Mouse (Mus musculus): ENCODE data around the gene Best1. TPM values are rescaled to one million over a fixed set of nuclear protein-coding genes. Genes with fewer than 3 reads are reported as not detected.

Best1 gene
- polyA plus RNA-seq, 1 experiment from 2014 or later, result 1.5 TPM

DNA sequence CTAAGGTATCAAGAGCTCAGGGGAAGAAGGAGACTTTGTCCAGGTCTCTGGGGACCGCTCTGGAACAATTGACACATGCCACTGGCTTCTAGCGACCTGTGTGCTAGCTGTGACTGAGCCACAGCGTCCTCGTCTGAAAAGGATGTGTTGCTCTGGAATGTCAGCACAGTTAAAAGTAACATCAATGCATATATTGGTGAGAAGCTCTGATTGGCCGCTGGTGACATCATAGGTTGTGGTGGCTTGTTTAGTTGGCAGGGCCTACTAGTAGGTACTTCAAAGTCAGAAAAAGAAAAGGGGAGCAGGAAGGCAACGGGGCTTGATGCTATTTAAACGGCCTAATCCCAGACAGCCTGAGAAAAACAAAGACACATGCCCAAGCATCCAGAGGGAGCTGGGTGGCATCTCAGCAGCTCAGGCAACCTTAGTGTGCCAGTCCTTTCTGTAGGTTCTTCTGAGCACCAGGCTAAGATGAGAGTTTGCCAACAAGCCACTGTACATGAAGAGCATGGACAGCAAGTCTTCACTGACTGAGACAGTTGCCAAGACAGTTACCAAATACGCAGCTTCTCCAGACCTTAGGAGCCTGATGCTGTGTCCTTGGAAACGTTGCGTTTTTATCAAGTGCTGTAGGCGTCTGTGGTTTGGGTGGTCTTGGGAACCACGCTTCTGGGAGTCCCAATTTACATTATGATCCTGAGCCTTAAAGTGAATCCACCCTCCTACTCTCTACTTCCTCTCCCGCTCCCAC lies 2.5 kb downstream of the Best1 start:
- Histone ChIP-seq H3K4me3 (replicated peaks; ENCODE audit: low read length) (no peak overlapping the region), H3K4me2 (ENCODE audit: low read length) (no peak overlapping the region), H3K9me3 (ENCODE audit: control insufficient read depth, low read length) (0 out of 2 replicates have a peak, but pooled peaks cover 2% of the 10 kb centered on the region), H3K4me1 (replicated peaks; ENCODE audit: control insufficient read depth, insufficient read depth, low read length) (no peaks in the 10 kb centered on the region), H3K36me3 (ENCODE audit: control insufficient read depth, insufficient read depth) (no peaks in the 10 kb centered on the region), H3K27me3 (replicated peaks; ENCODE audit: control insufficient read depth, insufficient read depth, low read length) (no peaks in the 10 kb centered on the region), H3K9ac (replicated peaks; ENCODE audit: low read depth, low read length) (no peak overlapping the region), H3K27ac (ENCODE audit: low read length) (no peak overlapping the region)
- ATAC-seq, result no peak
- 57% methylated on average over 13 of the region's 13 CpGs for whole genome bisulfite sequencing

- 76% methylated on average over 2 of the region's 2 CpGs for WGBS
- peaks cover 2% of the 10 kb centered on the region; the same call in 1 of the 2 replicates for H3K4me1 ChIP-seq (replicated peaks; ENCODE audit: control insufficient read depth, insufficient read depth, low read length)
- H3K9ac ChIP-seq (replicated peaks; ENCODE audit: low read depth, low read length), result no peak overlapping the region
- no peak overlapping the region for H3K4me3 ChIP-seq (replicated peaks; ENCODE audit: low read length)
- H3K36me3 ChIP-seq (ENCODE audit: control insufficient read depth, insufficient read depth), result no peaks in the 10 kb centered on the region
- H3K9me3 ChIP-seq (ENCODE audit: control insufficient read depth, low read length), result 0 out of 2 replicates have a peak, but pooled peaks cover 2% of the 10 kb centered on the region
- no peak overlapping the region for H3K27ac ChIP-seq (ENCODE audit: low read length)
- no peak overlapping the region for H3K4me2 ChIP-seq (ENCODE audit: low read length)
- ATAC-seq, result no peak
- no peaks in the 10 kb centered on the region for H3K27me3 ChIP-seq (replicated peaks; ENCODE audit: control insufficient read depth, insufficient read depth, low read length)
Measured at GRCm38 (mm10) chr19:9998063-9998416, 3.4 kb downstream of the Best1 start.

GRCm38 (mm10) chr19:9997204-9998062 lies 4.0 kb downstream of the Best1 start:
- Histone ChIP-seq H3K4me1 (replicated peaks; ENCODE audit: control insufficient read depth, insufficient read depth, low read length) (peaks cover 2% of the 10 kb centered on the region; the same call in 1 of the 2 replicates), H3K27ac (ENCODE audit: low read length) (no peak overlapping the region), H3K4me2 (ENCODE audit: low read length) (no peak overlapping the region), H3K27me3 (replicated peaks; ENCODE audit: control insufficient read depth, insufficient read depth, low read length) (no peaks in the 10 kb centered on the region), H3K36me3 (ENCODE audit: control insufficient read depth, insufficient read depth) (no peaks in the 10 kb centered on the region), H3K9me3 (ENCODE audit: control insufficient read depth, low read length) (0 out of 2 replicates have a peak, but pooled peaks cover 2% of the 10 kb centered on the region), H3K9ac (replicated peaks; ENCODE audit: low read depth, low read length) (no peak overlapping the region), H3K4me3 (replicated peaks; ENCODE audit: low read length) (no peak overlapping the region)
- whole genome bisulfite sequencing, result 68% methylated on average over 12 of the region's 12 CpGs
- ATAC-seq, result no peak

- H3K4me1 ChIP-seq (replicated peaks; ENCODE audit: control insufficient read depth, insufficient read depth, low read length), result peaks cover 2% of the 10 kb centered on the region; the same call in 1 of the 2 replicates
- H3K9ac ChIP-seq (replicated peaks; ENCODE audit: low read depth, low read length), result peak overlapping the region; percentile 7
- WGBS, result 6% methylated on average over 17 of the region's 17 CpGs
- no peak overlapping the region for H3K27ac ChIP-seq (ENCODE audit: low read length)
- peak; percentile 89 for ATAC-seq
- peak overlapping the region; percentile 29 for H3K4me2 ChIP-seq (ENCODE audit: low read length)
- peak overlapping the region; percentile 22 for H3K4me3 ChIP-seq (replicated peaks; ENCODE audit: low read length)
- H3K9me3 ChIP-seq (ENCODE audit: control insufficient read depth, low read length), result no peaks in the 10 kb centered on the region
- H3K36me3 ChIP-seq (ENCODE audit: control insufficient read depth, insufficient read depth), result no peaks in the 10 kb centered on the region
- H3K27me3 ChIP-seq (replicated peaks; ENCODE audit: control insufficient read depth, insufficient read depth, low read length), result no peaks in the 10 kb centered on the region
Measured at GRCm38 (mm10) chr19:9993036-9993656, 8.3 kb downstream of the Best1 start.

DNA sequence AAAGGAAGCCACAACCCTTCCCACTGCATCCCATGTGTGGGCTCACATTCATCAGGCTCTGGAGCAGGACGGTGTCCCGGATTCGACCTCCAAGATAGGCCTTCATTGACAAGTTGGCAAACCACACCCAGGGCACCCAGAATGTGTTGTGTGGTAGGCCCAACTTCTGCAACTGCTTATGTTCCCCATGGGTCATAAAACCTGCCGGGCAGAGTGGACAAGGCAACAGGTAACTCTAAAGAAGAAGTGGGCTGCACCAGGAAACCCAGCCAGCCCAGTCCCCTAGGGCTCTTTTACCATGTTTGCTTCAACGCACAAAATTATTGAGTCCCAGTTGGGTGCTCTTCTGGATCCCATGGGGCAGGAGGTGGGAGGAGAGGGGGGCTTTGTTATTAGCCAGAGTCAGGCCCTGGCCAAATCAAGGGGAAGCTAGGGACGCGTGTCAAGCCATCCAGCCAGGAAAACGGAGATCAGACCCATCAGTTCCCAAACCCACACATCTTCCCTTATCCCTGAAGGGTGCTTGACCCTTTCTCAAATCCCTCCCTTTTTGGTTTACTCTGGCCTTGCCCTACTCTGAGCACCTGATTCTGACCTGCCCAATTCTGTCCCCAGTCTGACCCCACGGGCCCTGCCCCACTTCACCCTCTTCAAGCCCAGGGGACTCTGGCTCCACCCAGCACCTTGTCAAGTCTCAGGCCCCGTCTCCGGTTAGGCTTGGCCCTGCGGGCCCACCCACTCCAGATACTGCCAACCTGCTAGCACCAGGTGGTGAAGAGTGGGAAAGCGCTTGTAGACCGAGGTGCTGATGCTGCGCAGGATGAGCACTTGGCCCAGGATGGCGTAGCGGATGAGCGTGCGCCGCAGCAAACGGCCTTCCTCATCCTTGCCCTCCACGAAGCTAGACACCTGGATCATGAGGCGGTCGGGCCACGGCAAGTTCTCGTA lies 9.1 kb downstream of the Best1 start:
- Histone ChIP-seq H3K27ac (ENCODE audit: low read length) (no peak overlapping the region), H3K36me3 (ENCODE audit: control insufficient read depth, insufficient read depth) (no peaks in the 10 kb centered on the region), H3K9me3 (ENCODE audit: control insufficient read depth, low read length) (no peaks in the 10 kb centered on the region), H3K9ac (replicated peaks; ENCODE audit: low read depth, low read length) (peak overlapping the region; percentile 7; the same call in 1 of the 2 replicates), H3K4me3 (replicated peaks; ENCODE audit: low read length) (peak overlapping the region; percentile 22), H3K4me1 (replicated peaks; ENCODE audit: control insufficient read depth, insufficient read depth, low read length) (peaks cover 2% of the 10 kb centered on the region; the same call in 1 of the 2 replicates), H3K4me2 (ENCODE audit: low read length) (peak overlapping the region; percentile 29), H3K27me3 (replicated peaks; ENCODE audit: control insufficient read depth, insufficient read depth, low read length) (no peaks in the 10 kb centered on the region)
- WGBS, result 47% methylated on average over 26 of the region's 26 CpGs
- peak; percentile 69 for ATAC-seq

DNA sequence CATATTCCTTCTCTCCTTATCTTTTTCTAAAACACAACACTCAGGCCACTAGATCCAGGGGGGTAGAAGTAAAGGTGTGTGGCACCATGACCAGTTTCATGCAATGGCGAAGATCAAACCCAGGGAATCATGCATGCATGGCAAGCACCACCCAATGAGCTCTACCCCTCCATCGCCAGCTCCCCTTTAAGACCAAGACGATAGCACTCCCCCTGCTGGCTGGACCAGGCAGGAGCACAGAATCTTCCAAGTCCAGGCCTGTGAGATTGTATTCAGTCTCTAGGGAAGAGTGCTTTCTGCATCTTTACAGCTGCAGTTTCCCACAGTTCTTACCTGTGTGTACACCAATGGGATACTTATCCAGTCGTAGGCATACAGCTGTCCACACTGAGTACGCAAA lies 10.1 kb downstream of the Best1 start:
- no peak overlapping the region for H3K4me3 ChIP-seq (replicated peaks; ENCODE audit: low read length)
- H3K27ac ChIP-seq (ENCODE audit: low read length), result no peak overlapping the region
- no peak overlapping the region for H3K9ac ChIP-seq (replicated peaks; ENCODE audit: low read depth, low read length)
- WGBS, result 21% methylated on average over 5 of the region's 5 CpGs
- H3K27me3 ChIP-seq (replicated peaks; ENCODE audit: control insufficient read depth, insufficient read depth, low read length), result no peaks in the 10 kb centered on the region
- 0 out of 2 replicates have a peak, but pooled peaks have one; percentile 6 for ATAC-seq
- H3K4me1 ChIP-seq (replicated peaks; ENCODE audit: control insufficient read depth, insufficient read depth, low read length), result peaks cover 2% of the 10 kb centered on the region; the same call in 1 of the 2 replicates
- H3K9me3 ChIP-seq (ENCODE audit: control insufficient read depth, low read length), result no peaks in the 10 kb centered on the region
- H3K4me2 ChIP-seq (ENCODE audit: low read length), result no peak overlapping the region
- no peaks in the 10 kb centered on the region for H3K36me3 ChIP-seq (ENCODE audit: control insufficient read depth, insufficient read depth)

DNA sequence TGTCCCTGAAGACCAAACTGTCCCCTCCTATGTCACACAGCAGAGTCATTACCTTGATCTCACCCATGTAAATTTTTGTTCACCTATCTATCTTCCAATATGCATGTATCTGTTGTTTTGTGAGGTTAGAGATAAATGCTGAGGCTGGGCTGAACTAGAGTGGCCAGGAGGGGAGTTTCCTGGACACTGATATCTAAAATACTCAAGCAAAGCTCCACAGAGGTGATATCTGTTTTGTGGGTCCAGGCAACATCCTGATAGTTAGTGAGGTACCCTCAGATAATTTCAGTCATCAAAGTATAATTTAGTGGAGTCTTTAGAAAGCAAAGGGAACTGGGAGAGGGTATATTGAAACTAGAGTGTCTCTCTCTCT lies 11.6 kb downstream of the Best1 start:
- H3K27me3 ChIP-seq (replicated peaks; ENCODE audit: control insufficient read depth, insufficient read depth, low read length), result no peaks in the 10 kb centered on the region
- H3K4me3 ChIP-seq (replicated peaks; ENCODE audit: low read length), result no peak overlapping the region
- H3K4me1 ChIP-seq (replicated peaks; ENCODE audit: control insufficient read depth, insufficient read depth, low read length), result peaks cover 2% of the 10 kb centered on the region; the same call in 1 of the 2 replicates
- H3K36me3 ChIP-seq (ENCODE audit: control insufficient read depth, insufficient read depth), result peaks cover 8% of the 10 kb centered on the region
- no peaks in the 10 kb centered on the region for H3K9me3 ChIP-seq (ENCODE audit: control insufficient read depth, low read length)
- no peak overlapping the region for H3K27ac ChIP-seq (ENCODE audit: low read length)
- H3K9ac ChIP-seq (replicated peaks; ENCODE audit: low read depth, low read length), result no peak overlapping the region
- H3K4me2 ChIP-seq (ENCODE audit: low read length), result no peak overlapping the region
- ATAC-seq, result no peak

GRCm38 (mm10) chr19:9989171-9989883 lies 12.1 kb downstream of the Best1 start:
- no peak overlapping the region for H3K4me3 ChIP-seq (replicated peaks; ENCODE audit: low read length)
- ATAC-seq, result no peak
- H3K4me2 ChIP-seq (ENCODE audit: low read length), result no peak overlapping the region
- H3K27ac ChIP-seq (ENCODE audit: low read length), result no peak overlapping the region
- H3K9ac ChIP-seq (replicated peaks; ENCODE audit: low read depth, low read length), result no peak overlapping the region
- H3K27me3 ChIP-seq (replicated peaks; ENCODE audit: control insufficient read depth, insufficient read depth, low read length), result no peaks in the 10 kb centered on the region
- H3K36me3 ChIP-seq (ENCODE audit: control insufficient read depth, insufficient read depth), result peaks cover 8% of the 10 kb centered on the region
- WGBS, result 68% methylated on average over 17 of the region's 17 CpGs
- no peaks in the 10 kb centered on the region for H3K9me3 ChIP-seq (ENCODE audit: control insufficient read depth, low read length)
- H3K4me1 ChIP-seq (replicated peaks; ENCODE audit: control insufficient read depth, insufficient read depth, low read length), result peaks cover 4% of the 10 kb centered on the region

All from forebrain, embryonic 16.5 days (tissue).